Mouse (Mus musculus) CD4-positive helper T cell, adult 2 months (primary cell): ENCODE results near the gene Castor1.

Experiments
- DNase-seq: peaks from one replicate; pipeline ENCODE4 v3.0.0-alpha.2; 2012; ENCODE audit warnings: low read depth, missing footprints, low spot score

The Castor1 gene

GRCm38 (mm10) chr11:4235052-4235655, 17.1 kb downstream of the Castor1 start:
- no peak for DNase-seq

DNA sequence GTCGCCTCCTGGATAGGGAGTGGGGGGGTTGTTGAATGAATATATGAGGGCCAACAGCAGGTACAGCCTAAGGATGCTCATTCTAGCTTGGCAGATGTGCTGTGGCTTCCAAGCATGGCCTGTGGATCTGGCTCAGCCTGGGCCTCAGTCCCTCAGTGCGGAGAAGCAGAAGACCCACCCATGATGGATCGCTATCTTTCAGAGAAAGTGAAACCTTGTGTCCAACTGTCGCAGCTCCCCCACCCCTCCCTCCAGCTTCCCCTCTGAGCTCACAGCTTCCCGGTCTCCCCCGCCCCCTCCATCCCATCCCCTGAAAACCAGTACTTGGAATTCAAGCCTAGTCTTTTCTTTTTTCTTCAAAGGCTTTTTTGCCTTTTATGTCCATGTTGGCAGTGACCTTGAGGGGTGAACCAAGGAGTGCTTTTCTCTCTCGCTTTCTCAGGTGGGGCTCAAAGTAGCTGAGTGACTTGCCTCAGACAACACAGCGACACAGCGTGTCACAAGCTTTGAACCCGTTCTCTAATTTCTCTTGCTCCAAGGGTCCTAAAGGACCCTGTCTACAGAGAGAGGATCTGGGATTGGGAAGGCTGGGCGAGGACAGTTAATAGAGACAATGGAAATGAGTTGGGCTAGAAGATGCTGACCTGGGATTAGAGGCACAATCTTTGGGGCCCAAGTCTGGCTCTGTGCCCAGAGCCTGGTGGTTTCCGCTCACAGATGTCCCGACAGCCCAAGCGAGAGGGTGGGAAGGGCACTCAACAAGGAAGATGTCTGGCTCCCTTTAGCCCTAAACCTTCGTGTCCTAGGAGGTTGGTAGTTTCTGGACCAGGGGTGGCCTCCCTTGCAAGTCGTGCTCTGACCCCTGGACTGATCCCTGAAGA, 17.9 kb downstream of the Castor1 start, which contains the start of gene Osm:
Osm (plus strand) TSS at position 756 of the 881 bp plus-strand sequence.
- DNase-seq, result peak; percentile 84

- peak; percentile 67 for DNase-seq
Measured at GRCm38 (mm10) chr11:4236546-4237067, 18.6 kb downstream of the Castor1 start.

DNA sequence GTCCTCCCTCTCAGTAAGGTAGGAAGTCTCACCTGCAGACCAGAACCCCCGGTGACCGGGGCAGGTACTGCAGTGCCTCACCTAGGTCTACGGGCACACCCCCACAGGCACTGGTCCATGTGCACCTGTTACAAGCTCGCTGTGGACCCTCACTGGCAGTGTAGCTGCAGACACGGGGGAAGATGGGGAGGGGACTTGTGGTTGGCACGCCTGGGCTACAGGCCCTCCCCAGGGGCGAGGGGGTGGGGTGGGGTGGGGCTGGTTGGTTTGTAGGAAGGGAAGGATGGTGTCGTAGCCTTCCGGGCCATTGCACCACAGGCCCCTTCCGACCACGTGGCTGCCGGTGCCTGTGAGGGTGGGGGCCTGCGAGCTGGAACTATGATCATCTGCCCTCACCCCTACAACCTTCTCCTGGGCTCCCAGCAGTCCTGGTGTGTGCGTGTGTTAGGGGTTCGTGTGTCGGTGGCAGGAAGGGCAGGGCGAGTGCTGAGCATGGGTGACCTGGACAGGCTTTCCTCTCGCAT, 19.4 kb downstream of the Castor1 start:
- peak; percentile 88 for DNase-seq

GRCm38 (mm10) chr11:4238167-4238566, 20.1 kb downstream of the Castor1 start:
- DNase-seq, result no peak

DNA sequence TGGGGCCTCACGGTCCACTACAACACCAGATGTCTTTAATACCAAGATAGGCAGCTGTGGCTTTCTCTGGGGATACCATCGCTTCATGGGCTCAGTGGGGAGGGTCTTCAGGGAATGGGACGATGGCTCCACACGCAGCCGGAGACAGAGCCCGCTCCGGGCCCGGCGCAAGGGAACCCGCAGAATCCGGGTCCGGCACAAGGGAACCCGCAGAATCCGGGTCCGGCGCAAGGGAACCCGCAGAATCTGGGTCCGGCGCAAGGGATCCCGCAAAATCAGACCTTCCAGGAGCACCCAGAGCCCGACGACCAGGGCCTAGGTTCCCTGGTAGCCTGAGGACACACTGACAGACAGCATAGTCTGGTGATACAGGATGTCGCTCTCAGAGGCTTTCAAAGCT, 21.7 kb downstream of the Castor1 start:
- no peak for DNase-seq

DNA sequence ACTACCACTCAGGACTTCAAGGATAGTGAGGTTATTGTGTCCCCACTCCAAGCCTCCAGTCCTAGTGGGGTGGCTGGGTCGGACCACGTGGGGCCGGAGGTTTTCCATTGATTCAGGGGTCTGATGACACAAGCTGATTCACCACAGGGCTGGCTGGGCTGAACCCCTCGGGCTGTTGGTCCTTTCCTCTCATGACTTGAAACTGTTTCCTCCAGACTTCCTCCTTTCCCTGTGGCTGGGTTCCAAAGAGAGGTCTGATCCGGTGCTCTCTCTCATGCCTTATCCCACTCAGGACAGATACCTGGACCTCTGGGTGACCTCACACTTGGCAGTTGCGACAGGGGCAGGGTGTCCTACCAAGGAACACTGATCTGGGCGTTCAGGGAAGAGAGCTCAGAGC, 22.1 kb downstream of the Castor1 start:
- no peak for DNase-seq

GRCm38 (mm10) chr11:4241180-4241579, 23.2 kb downstream of the Castor1 start:
- DNase-seq, result no peak

- no peak for DNase-seq
Measured at GRCm38 (mm10) chr11:4246126-4246525, 28.1 kb downstream of the Castor1 start.

DNA sequence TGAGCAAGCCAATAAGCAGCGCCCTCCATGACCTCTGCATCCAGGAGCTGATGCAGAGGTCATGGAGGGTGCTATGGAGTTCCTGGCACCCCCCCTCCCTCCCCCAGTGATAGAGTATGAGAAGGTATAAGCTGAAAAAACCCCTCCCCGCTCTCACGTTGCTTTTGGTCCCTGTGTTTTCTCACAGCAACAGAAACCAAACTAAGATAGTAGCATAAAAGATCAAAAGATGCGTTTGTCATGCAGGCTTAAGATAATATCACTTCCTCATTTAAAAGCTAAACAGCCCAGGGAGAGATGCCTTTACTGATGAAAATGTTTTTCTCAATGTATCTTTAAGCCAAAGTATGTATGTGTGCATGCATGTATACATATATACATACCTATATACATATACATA, 28.6 kb downstream of the Castor1 start:
- peak; percentile 79 for DNase-seq

- peak; percentile 72 for DNase-seq
Measured at GRCm38 (mm10) chr11:4247201-4247959, 29.4 kb downstream of the Castor1 start.

DNA sequence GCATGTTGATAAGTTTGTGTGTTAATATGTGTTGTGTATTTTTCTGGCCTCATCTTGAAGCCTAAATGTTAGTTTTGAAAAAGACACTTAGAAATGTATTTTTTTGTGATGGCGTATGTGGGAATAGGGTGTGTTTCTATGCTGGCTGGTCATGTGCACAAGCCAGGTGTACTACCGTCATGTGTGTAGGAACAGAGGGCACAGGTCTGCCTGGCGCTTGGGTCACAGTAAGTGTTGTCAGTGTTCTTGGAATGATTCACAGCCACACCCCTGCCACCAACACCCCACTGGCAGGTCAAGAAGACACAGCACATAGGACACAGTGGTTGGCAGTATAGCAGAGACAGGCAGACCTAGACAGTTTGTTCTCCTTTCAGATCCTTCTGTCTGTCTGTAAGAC, 31.1 kb downstream of the Castor1 start:
- no peak for DNase-seq

- DNase-seq, result no peak
Measured at GRCm38 (mm10) chr11:4250290-4250689, 32.3 kb downstream of the Castor1 start.

GRCm38 (mm10) chr11:4251376-4251775, 33.4 kb downstream of the Castor1 start:
- peak; percentile 56 for DNase-seq

DNA sequence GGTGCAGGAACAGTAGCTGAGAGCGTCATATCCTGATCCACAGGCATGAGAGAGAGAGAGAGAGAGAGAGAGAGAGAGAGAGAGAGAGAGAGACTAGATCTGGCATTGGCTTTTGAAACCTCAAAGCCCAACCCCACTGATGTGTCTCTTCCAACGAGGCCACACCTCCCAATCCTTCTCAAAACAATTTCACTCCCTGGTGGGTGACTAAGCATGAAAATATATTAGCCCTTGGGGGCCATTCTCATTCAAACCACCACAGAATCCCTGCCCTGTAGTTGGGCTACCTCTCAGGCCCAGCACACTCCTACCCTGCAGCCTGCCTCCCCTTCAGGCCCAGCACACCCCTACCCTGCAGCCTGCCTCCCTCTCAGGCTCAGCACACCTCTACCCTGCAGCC, 34.9 kb downstream of the Castor1 start:
- no peak for DNase-seq

DNA sequence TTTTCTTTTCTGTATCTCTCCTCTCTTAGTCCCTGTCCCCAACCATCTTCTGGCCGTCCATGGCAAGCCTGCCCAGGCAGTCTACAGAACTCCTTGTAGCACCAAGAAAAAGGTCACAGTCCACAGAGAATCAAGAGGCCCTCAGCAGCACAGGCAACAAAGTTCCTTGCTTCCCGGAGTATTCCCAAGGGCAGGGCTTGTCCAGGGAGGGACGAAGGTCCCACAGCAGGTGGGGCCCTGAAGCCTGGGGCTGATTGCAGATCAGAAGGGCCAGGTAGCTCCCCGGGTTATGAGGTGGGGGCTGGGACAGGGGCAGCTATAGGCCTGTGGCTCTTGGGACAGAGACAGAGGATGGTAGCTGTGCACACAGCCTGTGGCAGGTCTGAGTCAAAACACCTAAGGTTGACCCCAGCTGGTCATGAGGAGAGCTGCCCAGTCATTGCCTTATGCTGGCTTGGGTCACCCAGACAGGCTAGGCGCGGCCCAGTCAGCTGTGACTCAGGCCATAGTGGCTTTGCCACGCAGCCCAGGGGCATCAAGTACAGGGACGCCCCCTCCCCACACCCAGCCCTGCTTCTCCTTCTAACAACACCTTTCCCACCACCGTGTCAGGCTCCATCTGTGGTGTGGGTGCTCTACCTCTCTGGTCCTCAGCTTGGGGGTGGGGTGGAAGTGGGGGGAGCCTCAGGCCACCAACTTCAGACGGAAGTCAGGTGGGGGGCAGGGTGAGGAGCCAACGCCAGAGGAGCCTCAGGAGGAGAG, 39.0 kb downstream of the Castor1 start, which contains the start of gene Lif:
Lif (plus strand) TSS at position 712 of the 762 bp plus-strand sequence.
- DNase-seq, result no peak

GRCm38 (mm10) chr11:4257756-4258155, 39.7 kb downstream of the Castor1 start:
- no peak for DNase-seq

DNA sequence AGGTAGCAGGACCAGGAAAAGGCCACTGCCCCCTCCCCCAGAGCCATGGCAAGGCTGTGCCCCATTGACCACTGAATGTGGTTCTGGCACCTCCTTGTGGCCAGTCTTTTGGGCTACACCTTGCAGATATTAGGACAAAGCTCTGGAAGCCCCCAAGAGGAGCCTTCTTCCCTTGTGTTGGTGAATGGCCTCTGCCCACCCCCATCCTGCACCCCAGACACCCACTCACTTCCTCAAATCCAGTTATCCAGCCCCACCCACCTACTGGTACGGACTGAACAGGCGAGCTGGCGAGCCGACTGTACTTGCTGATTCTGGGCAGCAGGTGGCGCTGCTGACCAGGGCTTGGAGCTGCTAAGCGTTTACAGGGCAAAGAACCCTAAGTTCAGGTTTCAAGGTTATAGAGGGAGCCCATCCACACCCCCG, 40.6 kb downstream of the Castor1 start:
- DNase-seq, result peak; percentile 88

- DNase-seq, result peak; percentile 67
Measured at GRCm38 (mm10) chr11:4260463-4261187, 42.6 kb downstream of the Castor1 start.

DNA sequence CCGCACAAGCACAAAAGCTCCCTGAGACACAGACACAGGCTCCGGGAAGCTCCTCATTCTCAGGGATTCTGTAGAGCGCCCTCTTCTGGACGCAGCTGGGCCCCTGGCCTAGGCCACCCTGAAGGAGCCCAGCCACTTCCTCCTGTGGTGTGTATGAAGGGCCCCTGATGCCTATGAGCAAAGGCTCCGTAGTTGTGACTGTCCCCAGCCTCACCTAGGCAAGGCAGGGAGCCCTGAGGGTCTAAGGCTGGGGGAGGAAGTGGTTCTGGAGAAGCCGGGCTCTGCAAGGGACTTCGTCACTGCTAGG, 43.1 kb downstream of the Castor1 start:
- peak; percentile 79 for DNase-seq
